ENCODE assay signal across 8 mouse cellular contexts in genomic region chr11:84879007-84879771, GRCm38 (mm10). TPM values are rescaled to one million over a fixed set of nuclear protein-coding genes. Genes with fewer than 3 reads are reported as not detected.
A peak's percentile ranks its signal among the peaks of the same experiment; 100 is the strongest.
DNase-seq lines count a peak whose midpoint lies in the region; ATAC-seq and TF ChIP-seq lines count a peak whose summit lies in the region.

No protein-coding gene starts in this region.

- peak overlapping the region; percentile 90 for H3K9ac ChIP-seq in heart, embryonic 13.5 days
- H3K9ac ChIP-seq in ES-Bruce4 (ENCODE audit: low read depth, poor library complexity, severe bottlenecking), result peak overlapping the region; percentile 81
- peak overlapping the region; percentile 92 for H3K9ac ChIP-seq in forebrain, embryonic 14.5 days (ENCODE audit: low read length)

- H3K36me3 ChIP-seq in heart, embryonic 13.5 days, result peaks cover 37% of the 10 kb centered on the region
- H3K36me3 ChIP-seq in ES-Bruce4 (ENCODE audit: control insufficient read depth, insufficient read depth, low read length, poor library complexity, severe bottlenecking), result peaks cover 21% of the 10 kb centered on the region
- H3K36me3 ChIP-seq in forebrain, embryonic 14.5 days (ENCODE audit: control insufficient read depth, insufficient read depth, low read length), result peaks cover 12% of the 10 kb centered on the region
- peaks cover 45% of the 10 kb centered on the region for H3K36me3 ChIP-seq in midbrain, embryonic 10.5 days

- no peak for TF ChIP-seq CTCF in ES-Bruce4 (IDR thresholded peaks at IDR 0.05; ENCODE audit: low read depth, low read length)

- peak overlapping the region; percentile 85 for H3K4me3 ChIP-seq in heart, embryonic 13.5 days
- peak overlapping the region; percentile 88 for H3K4me3 ChIP-seq in ES-Bruce4 (ENCODE audit: low read depth, low read length)
- H3K4me3 ChIP-seq in forebrain, embryonic 14.5 days (ENCODE audit: low read depth, low read length), result peak overlapping the region; percentile 88
- H3K4me3 ChIP-seq in midbrain, embryonic 10.5 days, result peak overlapping the region; percentile 63

- peak overlapping the region; percentile 92 for H3K27ac ChIP-seq in heart, embryonic 13.5 days (replicated peaks)
- peak overlapping the region; percentile 15; the same call in 1 of the 2 replicates for H3K27ac ChIP-seq in ES-Bruce4 (ENCODE audit: insufficient read depth, low read length)
- H3K27ac ChIP-seq in forebrain, embryonic 14.5 days (ENCODE audit: low read depth, low read length), result peak overlapping the region; percentile 83
- H3K27ac ChIP-seq in midbrain, embryonic 10.5 days (replicated peaks), result peak overlapping the region; percentile 92

- peak overlapping the region; percentile 75 for H3K4me2 ChIP-seq in heart, embryonic 13.5 days
- H3K4me2 ChIP-seq in forebrain, embryonic 14.5 days (ENCODE audit: low read length), result peak overlapping the region; percentile 87

- no peak for TF ChIP-seq EP300 in ES-Bruce4 (IDR thresholded peaks at IDR 0.05; ENCODE audit: insufficient read depth, low read depth, low read length)

- no peaks in the 10 kb centered on the region for H3K27me3 ChIP-seq in heart, embryonic 13.5 days (replicated peaks)
- H3K27me3 ChIP-seq in ES-Bruce4 (ENCODE audit: control insufficient read depth, insufficient read depth, low read length, poor library complexity, severe bottlenecking), result no peaks in the 10 kb centered on the region
- H3K27me3 ChIP-seq in forebrain, embryonic 14.5 days (replicated peaks; ENCODE audit: control insufficient read depth, insufficient read depth, low read length), result no peaks in the 10 kb centered on the region
- H3K27me3 ChIP-seq in midbrain, embryonic 10.5 days (ENCODE audit: low read depth, poor library complexity, severe bottlenecking), result no peaks in the 10 kb centered on the region

- peaks cover 17% of the 10 kb centered on the region for H3K4me1 ChIP-seq in heart, embryonic 13.5 days
- peaks cover 4% of the 10 kb centered on the region for H3K4me1 ChIP-seq in ES-Bruce4 (ENCODE audit: control insufficient read depth, insufficient read depth, low read length)
- peaks cover 7% of the 10 kb centered on the region for H3K4me1 ChIP-seq in forebrain, embryonic 14.5 days (ENCODE audit: control insufficient read depth, insufficient read depth, low read length)
- H3K4me1 ChIP-seq in midbrain, embryonic 10.5 days, result peaks cover 24% of the 10 kb centered on the region

- WGBS in heart, embryonic 13.5 days, result 18% methylated on average over 7 of the region's 7 CpGs
- 20% methylated on average over 7 of the region's 7 CpGs for WGBS in forebrain, embryonic 14.5 days
- 29% methylated on average over 7 of the region's 7 CpGs for WGBS in midbrain, embryonic 10.5 days

- H3K9me3 ChIP-seq in heart, embryonic 13.5 days, result no peaks in the 10 kb centered on the region
- no peaks in the 10 kb centered on the region for H3K9me3 ChIP-seq in ES-Bruce4 (replicated peaks; ENCODE audit: control insufficient read depth, insufficient read depth, low read length, poor library complexity, severe bottlenecking)
- no peaks in the 10 kb centered on the region for H3K9me3 ChIP-seq in forebrain, embryonic 14.5 days (replicated peaks; ENCODE audit: control insufficient read depth, low read length)
- no peaks in the 10 kb centered on the region for H3K9me3 ChIP-seq in midbrain, embryonic 10.5 days (replicated peaks)

- DNase-seq in heart, adult 9 months (ENCODE audit: low spot score in 2 of 2), result no peak
- no peak for DNase-seq in forebrain, embryonic 14.5 days (ENCODE audit: low spot score)
- no peak for DNase-seq in midbrain, embryonic 10.5 days (ENCODE audit: low spot score)
- no peak for DNase-seq in adrenal gland, adult (ENCODE audit: inconsistent age in 2 of 2, low spot score in 1 of 2)

- ATAC-seq in heart, embryonic 13.5 days (ENCODE audit: extremely low read depth, insufficient number of reproducible peaks, low FRiP score, low TSS enrichment), result no peak
- ATAC-seq in forebrain, embryonic 14.5 days, result no peak; the same call in 1 of the 2 replicates
- no peak for ATAC-seq in monocyte, adult 5-6 weeks (replicated peaks; ENCODE audit: insufficient number of reproducible peaks, low FRiP score, low TSS enrichment, poor library complexity, severe bottlenecking)
- no peak for ATAC-seq in inflammation-experienced regulatory T-cells, adult 6 months

- no peak for TF ChIP-seq POLR2A in ES-Bruce4 (IDR thresholded peaks at IDR 0.05; ENCODE audit: insufficient read depth, low read length)

RNA-seq across cellular contexts. Expression of gene Myo19, which starts 0.8 kb away (rescaled TPM):
- 5.7 TPM in 2 replicates for polyA plus RNA-seq in heart, embryonic 13.5 days (2015; fragmentation: Nextera tagmentation; extraction: Ambion mirVana)
- polyA plus RNA-seq in ES-Bruce4 (2011; ENCODE audit: insufficient read depth, insufficient read length, low read depth, missing spikeins), result 19.0 and 19.5 TPM in 2 replicates
- polyA plus RNA-seq in forebrain, embryonic 14.5 days (2014; fragmentation: Nextera tagmentation; extraction: Ambion mirVana), result 5.2 and 5.7 TPM in 2 replicates
- 11.8 and 12.6 TPM in 2 replicates for polyA plus RNA-seq in midbrain, embryonic 10.5 days (2016; fragmentation: Nextera tagmentation; extraction: Ambion mirVana)
- total RNA-seq in monocyte, adult 5-6 weeks (2017), result 0.75 to 4.2 TPM (median 1.2 TPM) in 3 replicates
- 1 to 10 TPM; 1.2 to 2.8 (median 2.4) TPM for polyA plus RNA-seq in inflammation-experienced regulatory T-cells, adult 6 months (2017; shearing (Covaris generic))

RNA-seq across cellular contexts. Expression of gene Pigw, which starts 0.9 kb away (rescaled TPM):
- polyA plus RNA-seq in heart, embryonic 13.5 days (2015; fragmentation: Nextera tagmentation; extraction: Ambion mirVana), result 2.9 and 3.1 TPM in 2 replicates
- polyA plus RNA-seq in ES-Bruce4 (2011; ENCODE audit: insufficient read depth, insufficient read length, low read depth, missing spikeins), result 10.8 and 11.2 TPM in 2 replicates
- polyA plus RNA-seq in forebrain, embryonic 14.5 days (2014; fragmentation: Nextera tagmentation; extraction: Ambion mirVana), result 3.8 and 4.4 TPM in 2 replicates
- polyA plus RNA-seq in midbrain, embryonic 10.5 days (2016; fragmentation: Nextera tagmentation; extraction: Ambion mirVana), result 2.2 and 3.4 TPM in 2 replicates
- 3.2 to 5.0 TPM (median 4.7 TPM) in 3 replicates for total RNA-seq in monocyte, adult 5-6 weeks (2017)
- polyA plus RNA-seq in inflammation-experienced regulatory T-cells, adult 6 months (2017; shearing (Covaris generic)), result 1 to 10 TPM; 2.1 to 4.2 (median 2.8) TPM

RNA-seq across cellular contexts. Expression of gene Ggnbp2, which starts 8.6 kb away (rescaled TPM):
- 41.7 and 49.8 TPM in 2 replicates for polyA plus RNA-seq in heart, embryonic 13.5 days (2015; fragmentation: Nextera tagmentation; extraction: Ambion mirVana)
- 86.0 and 89.8 TPM in 2 replicates for polyA plus RNA-seq in ES-Bruce4 (2011; ENCODE audit: insufficient read depth, insufficient read length, low read depth, missing spikeins)
- polyA plus RNA-seq in forebrain, embryonic 14.5 days (2014; fragmentation: Nextera tagmentation; extraction: Ambion mirVana), result 55.2 and 63.8 TPM in 2 replicates
- polyA plus RNA-seq in midbrain, embryonic 10.5 days (2016; fragmentation: Nextera tagmentation; extraction: Ambion mirVana), result 55.7 and 56.3 TPM in 2 replicates
- total RNA-seq in monocyte, adult 5-6 weeks (2017), result 317 to 399 TPM (median 347 TPM) in 3 replicates
- polyA plus RNA-seq in inflammation-experienced regulatory T-cells, adult 6 months (2017; shearing (Covaris generic)), result 100 to 1,000 TPM; 106 to 124 (median 111) TPM

RNA-seq across cellular contexts. Expression of gene Znhit3, which starts 37.0 kb away (rescaled TPM):
- polyA plus RNA-seq in heart, embryonic 13.5 days (2015; fragmentation: Nextera tagmentation; extraction: Ambion mirVana), result 38.6 and 46.0 TPM in 2 replicates
- polyA plus RNA-seq in ES-Bruce4 (2011; ENCODE audit: insufficient read depth, insufficient read length, low read depth, missing spikeins), result 37.0 and 39.6 TPM in 2 replicates
- polyA plus RNA-seq in forebrain, embryonic 14.5 days (2014; fragmentation: Nextera tagmentation; extraction: Ambion mirVana), result 70.7 and 78.3 TPM in 2 replicates
- 80.5 and 91.7 TPM in 2 replicates for polyA plus RNA-seq in midbrain, embryonic 10.5 days (2016; fragmentation: Nextera tagmentation; extraction: Ambion mirVana)
- 8.6 to 18.2 TPM (median 17.8 TPM) in 3 replicates for total RNA-seq in monocyte, adult 5-6 weeks (2017)
- 10 to 100 TPM; 35.6 to 37.3 (median 36.7) TPM for polyA plus RNA-seq in inflammation-experienced regulatory T-cells, adult 6 months (2017; shearing (Covaris generic))

RNA-seq across cellular contexts. Expression of gene Dhrs11, which starts 50.4 kb away (rescaled TPM):
- polyA plus RNA-seq in heart, embryonic 13.5 days (2015; fragmentation: Nextera tagmentation; extraction: Ambion mirVana), result 31.6 and 34.0 TPM in 2 replicates
- polyA plus RNA-seq in ES-Bruce4 (2011; ENCODE audit: insufficient read depth, insufficient read length, low read depth, missing spikeins), result 5.0 and 7.0 TPM in 2 replicates
- 4.1 and 5.5 TPM in 2 replicates for polyA plus RNA-seq in forebrain, embryonic 14.5 days (2014; fragmentation: Nextera tagmentation; extraction: Ambion mirVana)
- polyA plus RNA-seq in midbrain, embryonic 10.5 days (2016; fragmentation: Nextera tagmentation; extraction: Ambion mirVana), result 12.0 and 12.8 TPM in 2 replicates
- total RNA-seq in monocyte, adult 5-6 weeks (2017), result 10.3 to 11.0 TPM (median 10.3 TPM) in 3 replicates
- polyA plus RNA-seq in inflammation-experienced regulatory T-cells, adult 6 months (2017; shearing (Covaris generic)), result 10 to 100 TPM in 1 of 3 experiments, 1 to 10 TPM in 2; 7.9 to 10.9 (median 9.0) TPM

Comparison
In these comparisons a context has a peak if more than half of its experiments do, and no peak if none do; other contexts are left out.
1. H3K27ac ChIP-seq: peak in every context shown above with its lines; median percentile 92 in heart, embryonic 13.5 days; 92 in midbrain, embryonic 10.5 days; 83 in forebrain, embryonic 14.5 days; 15 in ES-Bruce4.